Mouse (Mus musculus): ENCODE measurements around the gene Cars2. TPM values are rescaled to one million over a fixed set of nuclear protein-coding genes. Genes with fewer than 3 reads are reported as not detected.

Cars2 gene
- polyA plus RNA-seq, 1 experiment: 84.8 TPM

GRCm38 (mm10) chr8:11486142-11486541 is 64.4 kb downstream of the Cars2 start:
- Histone ChIP-seq H3K4me3 (ENCODE audit: control insufficient read depth, insufficient read depth, low read length) (no peak overlapping the region), H3K4me1 (replicated peaks; ENCODE audit: control insufficient read depth, insufficient read depth, low read length) (no peaks in the 10 kb centered on the region), H3K27ac (ENCODE audit: control insufficient read depth, insufficient read depth, low read length) (no peak overlapping the region), H3K36me3 (ENCODE audit: control insufficient read depth, insufficient read depth, low read length) (no peaks in the 10 kb centered on the region), H3K27me3 (ENCODE audit: control insufficient read depth, insufficient read depth, low read length) (no peaks in the 10 kb centered on the region)
- WGBS: 13% methylated on average over 7 of the region's 7 CpGs
- peak; percentile 70 for DNase-seq
- TF ChIP-seq POLR2A (IDR thresholded peaks at IDR 0.05; ENCODE audit: control insufficient read depth, extremely low read depth, insufficient read depth, low read length, poor library complexity) (no peak), CTCF (IDR thresholded peaks at IDR 0.05; ENCODE audit: borderline replicate concordance, control insufficient read depth, extremely low read depth, insufficient read depth, low read length, poor library complexity) (peak; percentile 75; the same call in 1 of the 2 replicates)

GRCm38 (mm10) chr8:11482537-11482936 is 68.0 kb downstream of the Cars2 start:
- Histone ChIP-seq H3K27ac (ENCODE audit: control insufficient read depth, insufficient read depth, low read length) (no peak overlapping the region), H3K27me3 (ENCODE audit: control insufficient read depth, insufficient read depth, low read length) (peaks cover 12% of the 10 kb centered on the region), H3K4me1 (replicated peaks; ENCODE audit: control insufficient read depth, insufficient read depth, low read length) (peaks cover 8% of the 10 kb centered on the region), H3K36me3 (ENCODE audit: control insufficient read depth, insufficient read depth, low read length) (no peaks in the 10 kb centered on the region), H3K4me3 (ENCODE audit: control insufficient read depth, insufficient read depth, low read length) (no peak overlapping the region)
- 72% methylated on average over 3 of the region's 3 CpGs for WGBS
- no peak for DNase-seq
- TF ChIP-seq CTCF (IDR thresholded peaks at IDR 0.05; ENCODE audit: borderline replicate concordance, control insufficient read depth, extremely low read depth, insufficient read depth, low read length, poor library complexity): no peak

- no peaks in the 10 kb centered on the region for H3K36me3 ChIP-seq (ENCODE audit: control insufficient read depth, insufficient read depth, low read length)
- no peak overlapping the region for H3K4me3 ChIP-seq (ENCODE audit: control insufficient read depth, insufficient read depth, low read length)
- 76% methylated on average over 3 of the region's 3 CpGs for WGBS
- TF ChIP-seq CTCF (IDR thresholded peaks at IDR 0.05; ENCODE audit: borderline replicate concordance, control insufficient read depth, extremely low read depth, insufficient read depth, low read length, poor library complexity): no peak
- no peak for TF ChIP-seq POLR2A (IDR thresholded peaks at IDR 0.05; ENCODE audit: control insufficient read depth, extremely low read depth, insufficient read depth, low read length, poor library complexity)
- H3K4me1 ChIP-seq (replicated peaks; ENCODE audit: control insufficient read depth, insufficient read depth, low read length): peaks cover 11% of the 10 kb centered on the region
- H3K27ac ChIP-seq (ENCODE audit: control insufficient read depth, insufficient read depth, low read length): no peak overlapping the region
- DNase-seq: no peak
- H3K27me3 ChIP-seq (ENCODE audit: control insufficient read depth, insufficient read depth, low read length): peaks cover 15% of the 10 kb centered on the region
Measured at GRCm38 (mm10) chr8:11481876-11482275, 68.7 kb downstream of the Cars2 start.

GRCm38 (mm10) chr8:11479591-11479990 is 71.0 kb downstream of the Cars2 start:
- DNase-seq: no peak
- TF ChIP-seq CTCF (IDR thresholded peaks at IDR 0.05; ENCODE audit: borderline replicate concordance, control insufficient read depth, extremely low read depth, insufficient read depth, low read length, poor library complexity) (no peak), POLR2A (IDR thresholded peaks at IDR 0.05; ENCODE audit: control insufficient read depth, extremely low read depth, insufficient read depth, low read length, poor library complexity) (no peak)
- Histone ChIP-seq H3K4me3 (ENCODE audit: control insufficient read depth, insufficient read depth, low read length) (no peak overlapping the region), H3K27ac (ENCODE audit: control insufficient read depth, insufficient read depth, low read length) (no peak overlapping the region), H3K27me3 (ENCODE audit: control insufficient read depth, insufficient read depth, low read length) (peaks cover 25% of the 10 kb centered on the region), H3K4me1 (replicated peaks; ENCODE audit: control insufficient read depth, insufficient read depth, low read length) (peaks cover 22% of the 10 kb centered on the region), H3K36me3 (ENCODE audit: control insufficient read depth, insufficient read depth, low read length) (no peaks in the 10 kb centered on the region)
- 53% methylated on average over 14 of the region's 14 CpGs for WGBS

- Histone ChIP-seq H3K4me1 (replicated peaks; ENCODE audit: control insufficient read depth, insufficient read depth, low read length) (peaks cover 22% of the 10 kb centered on the region), H3K27me3 (ENCODE audit: control insufficient read depth, insufficient read depth, low read length) (peaks cover 25% of the 10 kb centered on the region), H3K4me3 (ENCODE audit: control insufficient read depth, insufficient read depth, low read length) (no peak overlapping the region), H3K27ac (ENCODE audit: control insufficient read depth, insufficient read depth, low read length) (no peak overlapping the region), H3K36me3 (ENCODE audit: control insufficient read depth, insufficient read depth, low read length) (no peaks in the 10 kb centered on the region)
- 14% methylated on average over 23 of the region's 23 CpGs for WGBS
- TF ChIP-seq POLR2A (IDR thresholded peaks at IDR 0.05; ENCODE audit: control insufficient read depth, extremely low read depth, insufficient read depth, low read length, poor library complexity) (no peak), CTCF (IDR thresholded peaks at IDR 0.05; ENCODE audit: borderline replicate concordance, control insufficient read depth, extremely low read depth, insufficient read depth, low read length, poor library complexity) (no peak)
- DNase-seq: no peak
Measured at GRCm38 (mm10) chr8:11478807-11479527, 71.6 kb downstream of the Cars2 start.

GRCm38 (mm10) chr8:11477811-11478761 is 72.5 kb downstream of the Cars2 start, which contains the start of gene Rab20:
Gene Rab20, minus strand, starts transcription at chr8:11478710.
- TF ChIP-seq CTCF (IDR thresholded peaks at IDR 0.05; ENCODE audit: borderline replicate concordance, control insufficient read depth, extremely low read depth, insufficient read depth, low read length, poor library complexity) (no peak), POLR2A (IDR thresholded peaks at IDR 0.05; ENCODE audit: control insufficient read depth, extremely low read depth, insufficient read depth, low read length, poor library complexity) (no peak)
- H3K27ac ChIP-seq (ENCODE audit: control insufficient read depth, insufficient read depth, low read length): no peak within 1 kb of the TSS
- peaks cover 22% of the 10 kb centered on the region for H3K4me1 ChIP-seq (replicated peaks; ENCODE audit: control insufficient read depth, insufficient read depth, low read length)
- H3K27me3 ChIP-seq (ENCODE audit: control insufficient read depth, insufficient read depth, low read length): peaks cover 25% of the 10 kb centered on the region
- WGBS: 1% methylated on average over 69 of the region's 69 CpGs
- peak within 1 kb of the TSS; percentile 55 for H3K4me3 ChIP-seq (ENCODE audit: control insufficient read depth, insufficient read depth, low read length)
- peak; percentile 43 for DNase-seq
- no peaks in the 10 kb centered on the region for H3K36me3 ChIP-seq (ENCODE audit: control insufficient read depth, insufficient read depth, low read length)

Measured in thymus, adult 2 months (tissue).